In the genomic region with DNA sequence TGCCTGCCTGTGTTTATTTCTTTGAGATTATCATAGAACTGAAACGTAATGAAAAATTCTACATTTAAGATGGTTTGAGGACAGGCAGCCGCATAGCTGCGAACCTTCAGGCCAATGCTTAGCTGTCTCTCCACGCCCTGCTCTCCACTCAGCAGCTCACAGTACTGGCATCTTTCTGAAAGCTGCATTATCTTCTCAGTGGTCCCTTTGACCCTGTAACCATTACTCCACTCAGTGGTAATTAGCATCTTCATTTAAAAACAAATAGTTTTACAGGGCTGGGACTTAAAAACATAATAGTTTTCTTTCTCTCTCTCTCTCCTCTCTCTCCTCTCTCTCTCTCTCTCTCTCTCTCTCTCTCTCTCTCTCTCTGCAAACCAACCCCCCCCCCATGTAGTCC, we compare ENCODE assay signal across 32 mouse cellular contexts.
"Had no signal": no experiment of that assay in that cellular context is flagged by ENCODE, and none has a peak within 500 bp of the region (broad histone marks: within the 10 kb centered on the region; RNA-seq: fewer than 3 reads in every experiment).

No protein-coding gene starts in this region.

- H3K9me3 ChIP-seq: limb, embryonic 10.5 days; limb, embryonic 12.5 days; limb, embryonic 13.5 days; limb, embryonic 15.5 days; liver, embryonic 12.5 days; liver, embryonic 13.5 days; liver, embryonic 15.5 days; lung, embryonic 15.5 days; midbrain, embryonic 10.5 days; midbrain, embryonic 12.5 days; midbrain, embryonic 13.5 days; midbrain, embryonic 15.5 days; neural tube, embryonic 12.5 days had no signal

- H3K4me1 ChIP-seq: limb, embryonic 10.5 days; limb, embryonic 12.5 days; limb, embryonic 13.5 days; limb, embryonic 15.5 days; liver, embryonic 12.5 days; liver, embryonic 13.5 days; liver, embryonic 15.5 days; lung, embryonic 15.5 days; megakaryocyte, embryonic 14.5 days; midbrain, embryonic 10.5 days; midbrain, embryonic 12.5 days; midbrain, embryonic 13.5 days; midbrain, embryonic 15.5 days; neural tube, embryonic 12.5 days had no signal

- H3K27me3 ChIP-seq: limb, embryonic 12.5 days; limb, embryonic 13.5 days; limb, embryonic 15.5 days; liver, embryonic 12.5 days; liver, embryonic 13.5 days; liver, embryonic 15.5 days; lung, embryonic 15.5 days; megakaryocyte, embryonic 14.5 days; midbrain, embryonic 12.5 days; midbrain, embryonic 13.5 days; midbrain, embryonic 15.5 days; neural tube, embryonic 12.5 days had no signal

- H3K4me3 ChIP-seq: limb, embryonic 10.5 days; limb, embryonic 12.5 days; limb, embryonic 13.5 days; limb, embryonic 15.5 days; liver, embryonic 12.5 days; liver, embryonic 13.5 days; liver, embryonic 15.5 days; lung, embryonic 15.5 days; megakaryocyte, embryonic 14.5 days; midbrain, embryonic 10.5 days; midbrain, embryonic 12.5 days; midbrain, embryonic 13.5 days; midbrain, embryonic 15.5 days; myocyte; neural tube, embryonic 12.5 days had no signal

- H3K4me2 ChIP-seq: limb, embryonic 12.5 days; limb, embryonic 13.5 days; limb, embryonic 15.5 days; liver, embryonic 11.5 days; liver, embryonic 12.5 days; liver, embryonic 13.5 days; liver, embryonic 15.5 days; lung, embryonic 14.5 days; lung, embryonic 15.5 days; midbrain, embryonic 11.5 days; midbrain, embryonic 12.5 days; midbrain, embryonic 13.5 days; midbrain, embryonic 15.5 days; neural tube, embryonic 12.5 days had no signal

- ATAC-seq: liver, embryonic 12.5 days; liver, postnatal 0 days; lung, postnatal 0 days; midbrain, embryonic 13.5 days; midbrain, embryonic 15.5 days; midbrain, embryonic 16.5 days had no signal

- H3K36me3 ChIP-seq: limb, embryonic 10.5 days; limb, embryonic 12.5 days; limb, embryonic 13.5 days; limb, embryonic 15.5 days; liver, embryonic 12.5 days; liver, embryonic 13.5 days; liver, embryonic 15.5 days; lung, embryonic 15.5 days; midbrain, embryonic 10.5 days; midbrain, embryonic 12.5 days; midbrain, embryonic 13.5 days; midbrain, embryonic 15.5 days; neural tube, embryonic 12.5 days had no signal

- DNase-seq: left cerebral cortex, postnatal 4 days; liver; liver, embryonic 13.5 days; liver, postnatal 0 days; lung, adult 18-20 months; lung, adult 2 months; lung, embryonic 14.5 days; lung, postnatal 10 days; lung, postnatal 14 days; lung, postnatal 36 days; lung, postnatal 4 days; midbrain, embryonic 14.5 days had no signal

- H3K9ac ChIP-seq: limb, embryonic 12.5 days; limb, embryonic 13.5 days; limb, embryonic 15.5 days; liver, embryonic 12.5 days; liver, embryonic 13.5 days; liver, embryonic 14.5 days; liver, embryonic 15.5 days; liver, postnatal 0 days; lung, embryonic 14.5 days; lung, embryonic 15.5 days; midbrain, embryonic 12.5 days; midbrain, embryonic 13.5 days; midbrain, embryonic 15.5 days; neural tube, embryonic 12.5 days had no signal

- H3K27ac ChIP-seq: limb, embryonic 10.5 days; limb, embryonic 12.5 days; limb, embryonic 13.5 days; limb, embryonic 15.5 days; liver, embryonic 12.5 days; liver, embryonic 13.5 days; liver, embryonic 14.5 days; liver, embryonic 15.5 days; lung, embryonic 15.5 days; macrophage; midbrain, embryonic 10.5 days; midbrain, embryonic 12.5 days; midbrain, embryonic 13.5 days; midbrain, embryonic 15.5 days; neural tube, embryonic 12.5 days had no signal
